In genomic region chr8:110039216-110039615, GRCm38 (mm10) we compare ENCODE assay signal across 17 mouse cellular contexts. TPM values are rescaled to one million over a fixed set of nuclear protein-coding genes. Genes with fewer than 3 reads are reported as not detected.
"Had no signal": no experiment of that assay in that cellular context is flagged by ENCODE, and none has a peak within 500 bp of the region (broad histone marks: within the 10 kb centered on the region; RNA-seq: fewer than 3 reads in every experiment).

No protein-coding gene starts in this region.

- H3K4me1 ChIP-seq: kidney, embryonic 15.5 days; limb, embryonic 13.5 days; megakaryocyte, embryonic 14.5 days; neural tube, embryonic 12.5 days had no signal

- H3K36me3 ChIP-seq: kidney, embryonic 15.5 days; limb, embryonic 13.5 days; midbrain, embryonic 15.5 days; neural tube, embryonic 12.5 days had no signal

- H3K4me3 ChIP-seq: kidney, embryonic 15.5 days; limb, embryonic 13.5 days; megakaryocyte, embryonic 14.5 days; midbrain, embryonic 15.5 days; neural tube, embryonic 12.5 days had no signal

- H3K27me3 ChIP-seq: kidney, embryonic 15.5 days; limb, embryonic 13.5 days; megakaryocyte, embryonic 14.5 days; midbrain, embryonic 15.5 days; neural tube, embryonic 12.5 days had no signal

- H3K27ac ChIP-seq: kidney, embryonic 15.5 days; limb, embryonic 13.5 days; liver, embryonic 14.5 days; midbrain, embryonic 15.5 days; neural tube, embryonic 12.5 days had no signal

- DNase-seq: kidney, adult 18-20 months; kidney, postnatal 14 days; left cerebral cortex, postnatal 4 days; lung, adult 18-20 months; lung, postnatal 4 days; retina, postnatal 1 day; right cerebral cortex, postnatal 25 days; thymus, postnatal 4 days had no signal

RNA-seq across cellular contexts. Expression of gene Chst4, which starts 0.3 kb away (rescaled TPM):
- polyA plus RNA-seq: limb, embryonic 13.5 days; liver, embryonic 14.5 days; midbrain, embryonic 11.5 days; midbrain, embryonic 15.5 days; neural tube, embryonic 12.5 days; thymus, postnatal 0 days had no signal

RNA-seq across cellular contexts. Expression of gene Tat, which starts 49.0 kb away (rescaled TPM):
- polyA plus RNA-seq: kidney, embryonic 15.5 days; limb, embryonic 13.5 days; midbrain, embryonic 11.5 days; midbrain, embryonic 15.5 days; neural tube, embryonic 12.5 days; stomach, embryonic 14.5 days had no signal
